Mouse (Mus musculus) liver, postnatal 0 days (tissue): ENCODE results near the gene Fat3. TPM values are rescaled to one million over a fixed set of nuclear protein-coding genes. Genes with fewer than 3 reads are reported as not detected.

Source experiments
- ATAC-seq: fragments of 200-750 bp; cut with Nextera tagmentation; 2 replicates; pipeline ENCODE4 v1.8.0; 2017; ENCODE audit warnings: mild to moderate bottlenecking, moderate library complexity
- DNase-seq: peaks from one replicate; pipeline ENCODE4 v3.0.0-alpha.2; 2016
- H3K27ac ChIP-seq: fragments of 300-500 bp; sonication (generic); 2 replicates; pipeline ENCODE4 v1.5.1; 2014; ENCODE audit warnings: antibody characterized with exemption, moderate library complexity, mild to moderate bottlenecking, low read depth
- H3K27me3 ChIP-seq: fragments of 300-500 bp; sonication (generic); 2 replicates; pipeline ENCODE4 v1.6.1; 2014; ENCODE audit warnings: low read length, control low read depth, mixed read lengths; ENCODE audit not compliant: insufficient read depth
- H3K36me3 ChIP-seq: fragments of 300-500 bp; sonication (generic); replicated peaks from 2 replicates; pipeline ENCODE4 v1.6.1; 2014; ENCODE audit warnings: mild to moderate bottlenecking, control low read depth, low read length, moderate library complexity, mixed read lengths; ENCODE audit not compliant: insufficient read depth
- H3K4me1 ChIP-seq: fragments of 300-500 bp; sonication (generic); 2 replicates; pipeline ENCODE4 v1.6.1; 2014; ENCODE audit warnings: antibody characterized with exemption, mild to moderate bottlenecking, control low read depth; ENCODE audit not compliant: insufficient read depth
- H3K4me2 ChIP-seq: fragments of 300-500 bp; sonication (generic); 2 replicates; pipeline ENCODE4 v1.6.1; 2014; ENCODE audit warnings: low read depth, mild to moderate bottlenecking, low read length, moderate library complexity, mixed read lengths
- H3K4me3 ChIP-seq: fragments of 300-500 bp; sonication (generic); 2 replicates; pipeline ENCODE4 v1.5.1; 2014; ENCODE audit warnings: low read depth, low read length
- H3K9ac ChIP-seq: fragments of 300-500 bp; sonication (generic); replicated peaks from 2 replicates; pipeline ENCODE4 v1.6.1; 2014; ENCODE audit warnings: mild to moderate bottlenecking, moderate library complexity
- H3K9me3 ChIP-seq: fragments of 300-500 bp; sonication (generic); 2 replicates; pipeline ENCODE4 v1.6.1; 2016; ENCODE audit warnings: mild to moderate bottlenecking, control low read depth, low read length, mixed read lengths
- CTCF ChIP-seq: sonication (generic); IDR thresholded peaks from 2 replicates; pipeline ENCODE4 v1.5.1; 2016; ENCODE audit warnings: antibody characterized with exemption, low read depth
- EP300 ChIP-seq: IDR thresholded peaks from 2 replicates; pipeline ENCODE4 v1.6.1; 2016; ENCODE audit warnings: antibody characterized with exemption, low read depth, mild to moderate bottlenecking
- WGBS: fragments of 180-500 bp; shearing (Covaris S2); extraction: QIAGEN DNeasy Blood & Tissue Kit; methylation state at CpG from one replicate; pipeline ENCODE4 v1.1.7; 2014; ENCODE audit not compliant: insufficient replicate concordance; 5-methylcytosine and 5-hydroxymethylcytosine counted together
- polyA plus RNA-seq: library from polyadenylated mRNA; unstranded; fragments of >200 nt; fragmentation: Nextera tagmentation; extraction: Ambion mirVana; gene quantifications from 2 replicates; pipeline ENCODE4 v1.2.1, GENCODE M21; 2015

The Fat3 gene
- polyA plus RNA-seq, 1 experiment from 2014 or later = 0.02 TPM

- no peak for ATAC-seq
Observed at GRCm38 (mm10) chr9:16306222-16306621, 194.9 kb downstream of the Fat3 start.

GRCm38 (mm10) chr9:16305396-16306086 lies 195.5 kb downstream of the Fat3 start:
- no peak overlapping the region for H3K27ac ChIP-seq
- WGBS = 75% methylated on average over 2 of the region's 2 CpGs
- no peaks in the 10 kb centered on the region for H3K36me3 ChIP-seq
- no peak overlapping the region for H3K9ac ChIP-seq
- no peaks in the 10 kb centered on the region for H3K4me1 ChIP-seq
- no peaks in the 10 kb centered on the region for H3K9me3 ChIP-seq
- TF ChIP-seq CTCF (no peak), EP300 (no peak)
- no peaks in the 10 kb centered on the region for H3K27me3 ChIP-seq
- DNase-seq (no peak), ATAC-seq (no peak)
- no peak overlapping the region for H3K4me3 ChIP-seq
- H3K4me2 ChIP-seq = no peak overlapping the region

More at GRCm38 (mm10) chr9:16306222-16306621, 194.9 kb downstream of the Fat3 start:
- no peak overlapping the region for H3K4me2 ChIP-seq
- TF ChIP-seq CTCF = no peak
- no peak for TF ChIP-seq EP300
- H3K4me1 ChIP-seq = no peaks in the 10 kb centered on the region
- H3K27ac ChIP-seq = no peak overlapping the region
- no peak for DNase-seq
- no peak overlapping the region for H3K9ac ChIP-seq
- no peaks in the 10 kb centered on the region for H3K9me3 ChIP-seq
- H3K27me3 ChIP-seq = no peaks in the 10 kb centered on the region
- H3K4me3 ChIP-seq = no peak overlapping the region
- H3K36me3 ChIP-seq = no peaks in the 10 kb centered on the region

GRCm38 (mm10) chr9:16304949-16305348 lies 196.1 kb downstream of the Fat3 start:
- DNase-seq (no peak), ATAC-seq (no peak)
- no peak for TF ChIP-seq CTCF
- no peak for TF ChIP-seq EP300
- no peak overlapping the region for H3K4me2 ChIP-seq
- no peak overlapping the region for H3K9ac ChIP-seq
- H3K4me3 ChIP-seq = no peak overlapping the region
- no peaks in the 10 kb centered on the region for H3K36me3 ChIP-seq
- H3K4me1 ChIP-seq = no peaks in the 10 kb centered on the region
- H3K9me3 ChIP-seq = no peaks in the 10 kb centered on the region
- H3K27me3 ChIP-seq = no peaks in the 10 kb centered on the region
- H3K27ac ChIP-seq = no peak overlapping the region
- WGBS = 75% methylated on average over 2 of the region's 2 CpGs

- DNase-seq (no peak), ATAC-seq (no peak)
- Histone ChIP-seq H3K4me2 (no peak overlapping the region), H3K27ac (no peak overlapping the region), H3K36me3 (no peaks in the 10 kb centered on the region), H3K9ac (no peak overlapping the region), H3K9me3 (no peaks in the 10 kb centered on the region), H3K4me1 (no peaks in the 10 kb centered on the region), H3K27me3 (no peaks in the 10 kb centered on the region), H3K4me3 (no peak overlapping the region)
- TF ChIP-seq EP300 = no peak
- 63% methylated on average over 3 of the region's 3 CpGs for WGBS
Observed at GRCm38 (mm10) chr9:16302484-16302883, 198.6 kb downstream of the Fat3 start.

GRCm38 (mm10) chr9:16297935-16298334 lies 203.2 kb downstream of the Fat3 start:
- Histone ChIP-seq H3K4me3 (no peak overlapping the region), H3K36me3 (no peaks in the 10 kb centered on the region), H3K4me2 (no peak overlapping the region), H3K27me3 (no peaks in the 10 kb centered on the region), H3K9me3 (no peaks in the 10 kb centered on the region), H3K9ac (no peak overlapping the region), H3K4me1 (no peaks in the 10 kb centered on the region), H3K27ac (no peak overlapping the region)
- ATAC-seq = no peak
- DNase-seq = no peak
- WGBS = 43% methylated on average over 3 of the region's 3 CpGs
- no peak for TF ChIP-seq EP300

- 80% methylated on average over 6 of the region's 6 CpGs for WGBS
- ATAC-seq = no peak
Observed at GRCm38 (mm10) chr9:16293928-16294806, 206.9 kb downstream of the Fat3 start.

More at GRCm38 (mm10) chr9:16293928-16294806, 206.9 kb downstream of the Fat3 start:
- no peaks in the 10 kb centered on the region for H3K36me3 ChIP-seq
- H3K9ac ChIP-seq = no peak overlapping the region
- H3K27me3 ChIP-seq = no peaks in the 10 kb centered on the region
- no peak for DNase-seq
- H3K27ac ChIP-seq = no peak overlapping the region
- H3K4me3 ChIP-seq = no peak overlapping the region
- H3K4me1 ChIP-seq = no peaks in the 10 kb centered on the region
- TF ChIP-seq CTCF (no peak), EP300 (no peak)
- H3K4me2 ChIP-seq = no peak overlapping the region
- H3K9me3 ChIP-seq = no peaks in the 10 kb centered on the region
